Mouse (Mus musculus) activated CD4-positive, CD25-positive, alpha-beta regulatory T cell, adult 4 months (primary cell): ENCODE measurements around the gene Kcnj16. TPM values are rescaled to one million over a fixed set of nuclear protein-coding genes. Genes with fewer than 3 reads are reported as not detected.

Source experiments
- ATAC-seq: one replicate; pipeline ENCODE4 v1.8.0; 2017
- polyA plus RNA-seq, 2 experiments: library from polyadenylated mRNA; unstranded; fragments of 100-300 nt; shearing (Covaris generic); gene quantifications; one replicate each; pipeline ENCODE4 v1.2.1; 2017

The Kcnj16 gene
- under 1 TPM in 1 of 2 experiments, not detected in 1; 0.17 TPM for polyA plus RNA-seq

DNA sequence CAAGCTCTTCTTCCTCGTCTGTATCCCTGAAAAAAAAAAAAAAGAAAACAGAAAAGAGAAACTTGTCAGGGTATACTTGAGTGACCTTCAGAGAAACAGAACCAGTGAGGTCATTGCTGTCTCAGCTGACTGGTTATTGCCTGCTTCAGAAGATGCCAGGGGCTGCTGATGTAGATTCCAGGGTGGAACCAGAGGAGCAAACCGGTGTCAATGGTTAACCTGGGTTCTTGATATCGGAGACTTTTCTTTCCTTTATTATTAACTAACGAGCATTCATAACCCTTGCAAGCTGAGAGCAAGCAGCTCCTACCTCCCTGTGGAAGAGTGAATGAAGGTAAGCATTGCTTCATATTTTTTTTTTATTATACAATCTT is at the start of gene Kcnj16:
Gene Kcnj16 (plus strand): TSS at position 272 of the 374 bp plus-strand sequence.
- ATAC-seq, result no peak

DNA sequence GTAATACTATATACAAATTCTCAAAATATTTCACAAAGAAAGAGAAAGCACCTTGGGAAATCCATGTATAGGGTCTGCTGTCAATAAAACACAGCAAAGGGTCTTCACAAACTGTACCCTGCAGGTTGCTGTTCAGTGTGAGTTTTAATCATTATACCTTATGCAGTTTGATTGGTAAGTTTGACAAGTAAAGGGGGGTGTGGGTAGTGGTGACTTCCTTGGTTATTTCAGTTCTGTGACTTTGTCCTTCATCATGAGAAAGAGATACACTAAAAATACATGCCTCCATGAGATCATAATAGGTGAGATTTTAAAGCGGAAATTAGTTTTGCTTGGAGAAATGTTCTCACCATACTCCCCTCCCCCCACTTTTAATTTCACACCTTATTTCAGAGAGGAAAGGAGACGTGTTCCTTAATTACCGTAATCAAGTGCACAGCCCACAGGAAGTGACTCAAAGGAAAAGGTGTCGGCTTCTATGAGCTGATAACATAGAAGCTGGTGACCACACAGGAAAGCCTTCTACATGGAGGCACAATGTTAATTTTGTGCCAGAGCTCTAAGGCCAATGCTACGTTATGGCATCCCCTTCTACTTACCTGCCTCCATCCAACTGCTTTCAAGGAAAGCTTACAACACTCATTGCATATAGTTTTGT is 48.9 kb upstream of the Kcnj16 start:
- ATAC-seq, result peak; percentile 88

DNA sequence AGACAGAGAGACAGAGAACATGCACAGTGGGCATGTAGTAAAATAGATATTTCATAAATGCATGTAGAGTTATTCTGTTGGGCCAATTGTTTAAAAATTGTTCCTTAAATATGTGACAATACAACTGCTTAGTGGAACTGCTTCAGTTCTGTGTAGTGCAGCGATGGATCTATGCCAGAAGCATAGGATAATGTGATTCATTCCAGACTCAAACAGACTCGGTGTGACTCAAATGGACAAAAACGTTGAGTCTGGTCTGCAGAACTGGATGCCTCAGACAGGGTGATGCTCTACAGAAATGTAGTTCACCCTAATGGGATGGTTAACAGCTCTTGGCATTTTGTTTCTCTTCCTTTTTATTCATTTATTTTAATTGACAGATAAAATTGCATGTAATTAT is 32.1 kb upstream of the Kcnj16 start:
- no peak for ATAC-seq

- ATAC-seq, result no peak
These were observed 25.6 kb upstream of the Kcnj16 start for GRCm38 (mm10) chr11:110942280-110942679.

- no peak for ATAC-seq
These were observed 25.1 kb upstream of the Kcnj16 start for GRCm38 (mm10) chr11:110942695-110943135.

DNA sequence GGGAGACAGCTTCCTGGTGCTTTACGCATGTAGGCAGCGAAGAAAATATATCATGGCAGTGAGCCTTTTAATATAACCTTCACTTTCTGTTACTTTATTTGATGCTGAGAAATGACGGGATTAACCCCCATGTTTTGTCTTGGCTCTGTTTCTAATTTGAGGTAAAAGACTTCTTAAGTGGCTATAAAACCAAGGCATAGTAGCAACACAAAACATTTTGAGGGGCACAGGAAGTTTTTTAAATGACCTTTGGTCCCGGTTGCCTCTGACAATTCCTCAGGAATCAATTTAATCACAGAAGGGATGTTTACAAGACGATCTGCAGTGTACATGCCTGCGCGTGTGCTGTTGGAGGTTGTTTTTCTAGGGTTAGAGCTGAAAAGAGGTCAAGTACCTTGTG is 11.2 kb upstream of the Kcnj16 start:
- no peak for ATAC-seq

GRCm38 (mm10) chr11:110961592-110962021 is 6.2 kb upstream of the Kcnj16 start:
- no peak for ATAC-seq

- ATAC-seq, result no peak
These were observed 643 bp upstream of the Kcnj16 start for GRCm38 (mm10) chr11:110967019-110967761.

DNA sequence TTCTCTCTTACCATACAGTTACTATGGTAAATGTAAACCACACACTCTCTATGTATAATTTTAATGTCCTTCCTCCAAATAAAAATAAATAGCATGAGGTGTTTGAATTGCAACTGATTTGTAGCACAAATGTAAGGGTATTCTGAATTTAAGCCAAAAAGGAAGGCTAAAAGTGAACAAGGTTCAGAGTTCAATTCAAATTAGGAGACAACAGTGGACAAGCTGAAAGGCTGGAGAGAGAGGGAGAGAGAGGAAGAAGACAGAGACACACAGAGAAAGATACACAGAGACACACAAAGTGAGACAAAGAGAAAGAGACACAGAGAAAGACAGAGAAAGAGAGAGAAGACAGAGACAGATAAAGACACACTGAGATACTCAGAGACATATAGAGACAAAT is 1.1 kb downstream of the Kcnj16 start:
- no peak for ATAC-seq

- no peak for ATAC-seq
These were observed 17.7 kb downstream of the Kcnj16 start for GRCm38 (mm10) chr11:110985508-110985907.

DNA sequence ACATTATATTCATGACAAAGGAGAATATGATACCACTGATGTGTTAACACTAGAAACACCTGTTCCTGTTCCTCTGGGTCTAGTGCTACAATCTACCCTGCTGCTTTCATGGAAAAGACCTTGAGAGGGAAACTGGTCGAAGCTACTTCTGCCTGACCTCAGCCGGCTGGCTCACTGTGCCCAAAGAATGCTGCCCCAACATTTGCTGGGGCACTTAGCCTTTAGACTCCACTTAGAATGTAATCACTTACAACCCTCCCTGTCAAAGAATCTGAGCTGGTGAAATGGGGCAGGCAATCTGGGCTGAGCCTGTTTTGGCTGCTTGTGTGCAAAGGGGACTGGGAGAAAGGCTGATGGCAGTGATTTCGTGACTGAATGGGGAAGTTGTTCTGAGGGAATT is 18.1 kb downstream of the Kcnj16 start:
- no peak for ATAC-seq

- ATAC-seq, result peak; percentile 98
These were observed 25.8 kb downstream of the Kcnj16 start for GRCm38 (mm10) chr11:110993616-110994015.

DNA sequence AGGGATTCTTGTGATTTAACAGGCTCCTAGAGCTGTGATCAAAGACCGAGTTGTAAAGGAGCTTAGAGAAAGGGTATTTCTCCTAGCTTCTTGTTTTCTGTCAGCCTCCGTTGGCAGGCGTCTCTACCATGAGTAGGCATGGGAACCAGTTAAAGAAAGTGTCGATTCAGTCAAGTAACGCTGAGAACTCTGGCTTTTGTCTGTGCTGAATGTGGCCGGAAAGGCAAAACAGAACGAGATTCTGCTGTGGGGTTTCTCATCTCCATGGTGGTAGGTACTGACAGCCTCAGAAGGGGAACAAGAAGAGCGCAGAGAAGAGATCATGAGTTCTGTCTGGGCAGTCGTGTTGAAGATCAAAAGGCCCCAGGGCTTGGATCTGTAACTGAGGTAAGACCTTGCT is 29.4 kb downstream of the Kcnj16 start:
- ATAC-seq, result no peak

DNA sequence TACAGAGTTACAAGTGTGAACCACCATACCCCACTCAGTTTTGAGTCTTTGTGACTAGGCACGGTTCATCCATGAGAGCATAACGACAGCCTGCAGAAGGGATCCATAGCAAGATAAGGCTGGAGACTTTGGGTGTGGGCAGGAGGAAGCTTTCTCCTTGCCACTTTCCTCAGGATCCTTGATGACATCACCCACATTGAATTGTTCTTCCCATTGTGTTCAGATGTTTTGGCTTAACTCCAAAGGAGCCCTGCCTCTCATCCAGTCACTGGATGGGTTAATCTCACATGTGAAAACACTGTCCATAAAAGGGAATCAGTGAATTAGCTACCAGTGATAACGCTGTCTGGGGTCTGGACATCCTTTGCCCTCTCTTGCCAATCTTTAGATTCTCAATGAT is 37.3 kb downstream of the Kcnj16 start:
- ATAC-seq, result no peak

DNA sequence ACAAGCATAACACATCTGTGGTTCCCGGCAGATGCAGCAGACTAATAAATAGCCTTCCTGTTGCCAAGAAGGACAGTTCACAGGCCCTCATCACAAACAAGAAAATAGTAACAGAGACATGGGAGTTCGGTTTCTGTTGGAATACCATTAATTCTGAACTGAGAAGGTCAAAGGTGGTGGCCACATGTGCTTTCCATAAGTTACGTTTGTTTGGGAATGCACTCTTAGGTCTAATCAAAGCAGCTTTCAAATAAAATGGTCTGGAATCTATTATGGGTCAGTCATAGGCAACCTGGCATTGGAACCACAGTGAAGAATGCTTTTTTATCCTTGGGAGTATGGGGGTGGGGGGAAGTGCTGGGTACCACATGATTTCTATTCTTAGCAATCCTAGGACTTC is 41.6 kb downstream of the Kcnj16 start:
- no peak for ATAC-seq

- no peak for ATAC-seq
These were observed 48.4 kb downstream of the Kcnj16 start for GRCm38 (mm10) chr11:111016206-111016605.

GRCm38 (mm10) chr11:111020211-111020610 is 52.4 kb downstream of the Kcnj16 start:
- no peak for ATAC-seq

DNA sequence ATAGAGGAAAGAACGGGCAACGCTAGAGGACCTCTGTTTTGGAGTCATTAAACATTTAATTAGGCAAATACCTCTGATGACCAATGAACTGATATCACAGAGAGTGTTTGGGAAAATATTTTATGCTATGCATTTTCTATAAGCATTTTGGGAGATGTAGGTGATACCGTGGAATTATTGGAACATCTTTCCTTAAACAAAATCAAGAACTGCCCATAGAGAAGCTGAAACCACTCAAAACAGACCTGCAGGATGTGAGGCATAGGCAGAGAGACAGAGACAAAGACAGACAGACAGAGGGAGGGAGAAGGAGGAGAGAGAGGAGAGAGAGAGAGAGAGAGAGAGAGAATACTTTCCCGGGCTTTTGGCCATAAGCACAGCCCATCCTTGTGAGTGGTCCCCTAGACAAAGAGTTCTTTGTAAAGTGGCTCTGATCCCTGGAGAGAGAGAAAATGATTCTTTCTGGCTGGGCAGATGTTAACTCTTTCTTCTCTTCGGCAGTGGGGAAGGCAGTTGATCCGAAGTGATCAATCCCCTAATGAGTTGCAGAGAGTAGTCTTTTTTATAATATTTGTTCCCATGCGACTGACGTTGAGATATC is 54.9 kb downstream of the Kcnj16 start:
- no peak for ATAC-seq

DNA sequence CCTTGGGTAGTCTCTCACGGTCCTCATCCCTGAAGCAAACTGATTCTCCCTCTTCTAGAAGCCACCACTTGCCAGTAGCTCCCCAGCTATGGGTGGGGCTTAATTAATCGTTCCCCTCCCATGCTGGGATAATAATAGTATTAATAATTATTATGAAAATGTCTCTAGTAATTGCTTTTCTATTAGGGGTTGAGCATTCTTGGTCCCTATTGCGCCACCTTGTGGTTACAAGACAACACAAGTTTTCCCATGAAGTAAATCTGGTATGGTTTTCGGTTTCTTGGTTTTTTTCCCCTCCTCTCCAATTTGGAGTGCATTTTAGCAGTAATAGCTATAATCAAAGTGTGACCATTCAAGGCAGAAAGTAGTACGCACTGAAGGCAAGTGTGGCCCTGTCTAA is 74.3 kb downstream of the Kcnj16 start:
- ATAC-seq, result no peak

DNA sequence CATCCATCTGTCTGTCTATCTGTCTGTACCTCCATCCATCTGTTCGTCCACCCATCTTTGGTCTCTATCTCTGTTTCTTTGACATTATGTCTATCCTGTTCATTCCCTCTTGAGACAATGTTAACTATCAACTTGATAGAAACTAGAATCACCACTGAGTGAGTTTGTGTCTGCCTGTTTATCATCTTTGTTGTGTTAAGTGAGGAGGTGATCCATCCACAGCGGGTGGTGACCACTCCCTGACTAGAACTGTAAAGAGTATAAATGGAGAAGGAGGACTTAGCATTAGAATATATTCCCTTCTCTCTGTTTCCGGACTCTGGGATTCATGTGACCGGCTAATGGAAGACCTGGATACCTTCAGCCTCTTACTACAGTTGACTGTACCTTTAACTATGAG is 75.5 kb downstream of the Kcnj16 start:
- no peak for ATAC-seq

GRCm38 (mm10) chr11:111054252-111054651 is 86.4 kb downstream of the Kcnj16 start:
- ATAC-seq, result no peak

GRCm38 (mm10) chr11:111054854-111055822 is 87.3 kb downstream of the Kcnj16 start:
- no peak for ATAC-seq

GRCm38 (mm10) chr11:111056030-111056429 is 88.2 kb downstream of the Kcnj16 start:
- ATAC-seq, result no peak
